Mouse (Mus musculus): ENCODE results near the gene Tspan14.
A peak's percentile ranks its signal among the peaks of the same experiment; 100 is the strongest.

The Tspan14 gene

GRCm38 (mm10) chr14:40917632-40918031 lies 49.0 kb downstream of the Tspan14 start:
- DNase-seq (ENCODE audit: low spot score in 2 of 2): peak; percentile 80 to 96

DNA sequence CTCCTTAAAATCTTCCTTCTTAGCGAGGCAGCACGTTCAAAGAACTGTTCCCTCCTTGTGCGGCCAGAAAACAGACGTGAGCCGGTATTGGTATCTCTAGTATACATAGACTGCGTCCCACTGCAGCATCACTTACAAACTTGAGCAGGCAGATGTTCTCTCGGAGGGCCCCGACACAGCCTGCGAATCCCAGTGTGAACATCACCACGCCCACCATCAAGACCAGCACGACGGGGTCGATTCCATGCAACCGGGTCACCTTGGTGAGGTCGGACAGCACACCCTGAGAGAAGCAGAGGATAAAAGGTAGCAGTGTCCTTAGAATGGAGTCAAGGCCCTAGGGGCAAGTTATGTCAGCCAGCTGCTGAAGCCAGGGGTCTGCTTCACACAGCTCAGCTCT lies 49.9 kb downstream of the Tspan14 start:
- no peak for DNase-seq (ENCODE audit: low spot score in 2 of 2)

- DNase-seq (ENCODE audit: low spot score in 2 of 2): no peak
These were observed 50.8 kb downstream of the Tspan14 start for GRCm38 (mm10) chr14:40915838-40916237.

DNA sequence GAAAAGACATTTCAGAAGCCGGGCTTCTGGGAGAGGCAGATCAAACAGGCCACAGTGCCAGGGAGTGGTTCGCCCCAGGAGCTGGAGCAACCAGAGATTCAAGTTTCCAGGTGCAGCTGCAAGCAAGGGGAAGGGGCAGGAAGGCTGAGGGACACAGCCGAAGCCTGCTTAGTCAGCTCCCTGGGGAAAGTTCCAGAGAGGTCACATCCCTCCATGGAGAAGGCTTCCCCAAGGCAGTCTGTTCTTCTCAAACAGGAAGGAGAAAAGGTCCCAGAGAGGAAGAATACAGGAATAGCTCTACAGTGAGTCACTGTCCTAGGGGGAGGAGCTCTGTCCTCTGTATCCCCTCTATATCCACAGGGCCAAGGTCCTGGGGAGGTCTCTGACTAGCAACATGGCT lies 51.9 kb downstream of the Tspan14 start:
- no peak for DNase-seq (ENCODE audit: low spot score in 2 of 2)

DNA sequence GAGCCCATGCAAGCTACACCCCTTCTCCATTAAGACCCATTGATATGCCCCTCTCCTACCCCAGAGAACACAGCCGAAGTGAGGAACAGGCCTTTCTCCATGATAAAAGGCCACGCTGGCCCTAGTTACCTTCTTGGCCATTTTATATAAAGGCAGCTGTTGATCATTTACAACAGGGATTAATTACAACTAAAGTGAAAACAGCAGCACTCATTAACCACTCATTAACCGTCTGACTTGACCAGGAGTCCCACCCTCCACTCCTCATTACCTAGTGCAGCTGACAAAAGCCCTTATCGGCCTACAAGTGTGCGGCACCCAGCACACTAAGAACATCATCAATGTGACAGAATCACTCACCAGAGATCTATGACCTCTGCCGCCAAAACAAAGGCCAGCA lies 52.9 kb downstream of the Tspan14 start:
- DNase-seq (ENCODE audit: low spot score in 2 of 2): no peak

- DNase-seq (ENCODE audit: low spot score in 2 of 2): no peak
These were observed 55.1 kb downstream of the Tspan14 start for GRCm38 (mm10) chr14:40911529-40911928.

GRCm38 (mm10) chr14:40908763-40909162 lies 57.8 kb downstream of the Tspan14 start:
- no peak for DNase-seq (ENCODE audit: low spot score in 2 of 2)

GRCm38 (mm10) chr14:40906770-40907169 lies 59.8 kb downstream of the Tspan14 start:
- no peak for DNase-seq (ENCODE audit: low spot score in 2 of 2)

- DNase-seq (ENCODE audit: low spot score in 2 of 2): no peak
These were observed 60.8 kb downstream of the Tspan14 start for GRCm38 (mm10) chr14:40905813-40906212.

- DNase-seq (ENCODE audit: low spot score in 2 of 2): no peak
These were observed 64.1 kb downstream of the Tspan14 start for GRCm38 (mm10) chr14:40902307-40903055.

GRCm38 (mm10) chr14:40900267-40900666 lies 66.3 kb downstream of the Tspan14 start:
- no peak for DNase-seq (ENCODE audit: low spot score in 2 of 2)

GRCm38 (mm10) chr14:40897916-40898315 lies 68.7 kb downstream of the Tspan14 start:
- DNase-seq (ENCODE audit: low spot score in 2 of 2): no peak

GRCm38 (mm10) chr14:40895681-40896080 lies 70.9 kb downstream of the Tspan14 start:
- no peak for DNase-seq (ENCODE audit: low spot score in 2 of 2)

- peak; percentile 72 to 76 for DNase-seq (ENCODE audit: low spot score in 2 of 2)
These were observed 71.9 kb downstream of the Tspan14 start for GRCm38 (mm10) chr14:40894576-40895247.

DNA sequence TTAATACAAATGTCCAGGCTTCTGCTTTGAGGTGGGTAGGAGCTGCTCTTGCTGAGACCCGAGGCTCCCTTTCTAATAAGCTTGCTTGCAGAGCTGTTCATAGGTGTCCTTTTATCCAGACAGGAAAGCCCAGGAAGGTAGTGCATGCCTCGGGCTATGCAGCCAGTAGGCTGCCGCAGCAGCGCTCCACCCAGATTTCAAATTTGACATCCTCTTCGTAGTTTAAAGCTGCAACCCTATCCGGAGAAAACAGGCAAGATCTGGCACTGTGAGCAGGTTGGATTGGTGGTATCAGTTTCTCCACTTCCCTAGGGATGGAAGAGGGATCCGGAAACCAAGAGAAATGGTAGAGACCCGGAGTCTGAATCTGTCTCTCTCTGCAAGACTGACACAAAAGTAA lies 72.7 kb downstream of the Tspan14 start:
- no peak for DNase-seq (ENCODE audit: low spot score in 2 of 2)

DNA sequence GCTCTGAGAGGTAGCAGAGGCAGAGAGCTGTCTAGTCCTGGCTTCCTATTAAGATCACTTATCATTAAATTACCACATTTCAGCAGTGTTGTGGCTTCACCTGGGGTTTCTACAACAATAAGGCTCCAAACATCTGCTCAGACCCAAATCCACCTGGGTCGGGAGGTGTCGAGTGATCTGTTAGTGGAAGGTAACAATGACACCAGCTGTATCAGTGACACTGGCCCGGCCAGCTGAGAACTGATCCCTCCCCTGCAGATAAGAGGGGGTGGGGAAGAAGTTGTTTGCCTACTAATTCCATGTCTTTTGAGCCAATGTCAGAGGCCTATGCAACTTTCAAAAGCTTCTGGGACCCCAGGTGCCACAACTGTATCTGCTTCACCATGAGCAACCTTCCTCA lies 73.4 kb downstream of the Tspan14 start, which contains the start of gene Sh2d4b:
Gene Sh2d4b (minus strand): TSS at position 71 of the 400 bp plus-strand sequence.
- no peak for DNase-seq (ENCODE audit: low spot score in 2 of 2)

DNA sequence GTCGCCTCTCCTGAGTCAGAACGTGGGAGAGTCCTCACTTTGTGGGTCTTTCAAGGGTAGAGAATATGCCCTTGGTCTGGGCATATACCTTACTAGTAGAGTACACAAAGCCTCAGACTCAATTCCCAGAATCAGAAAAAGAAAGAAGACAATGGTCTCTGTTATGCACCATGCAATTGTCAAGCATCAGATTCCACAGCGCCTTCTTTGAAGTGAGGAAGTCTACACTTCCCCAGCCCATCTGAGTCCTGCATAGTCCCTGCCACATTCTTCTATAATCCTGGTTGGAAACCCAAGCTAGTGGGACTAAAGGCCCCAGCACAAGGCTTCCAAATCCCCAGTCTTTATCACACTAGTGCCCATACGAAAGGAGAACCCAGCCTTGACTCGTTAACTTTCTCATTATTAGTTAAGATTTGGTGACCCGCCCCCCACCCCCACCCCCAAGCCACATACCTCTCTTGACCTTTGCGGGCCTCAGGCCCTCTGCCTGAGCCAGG lies 74.2 kb downstream of the Tspan14 start:
- DNase-seq (ENCODE audit: low spot score in 2 of 2): no peak

DNA sequence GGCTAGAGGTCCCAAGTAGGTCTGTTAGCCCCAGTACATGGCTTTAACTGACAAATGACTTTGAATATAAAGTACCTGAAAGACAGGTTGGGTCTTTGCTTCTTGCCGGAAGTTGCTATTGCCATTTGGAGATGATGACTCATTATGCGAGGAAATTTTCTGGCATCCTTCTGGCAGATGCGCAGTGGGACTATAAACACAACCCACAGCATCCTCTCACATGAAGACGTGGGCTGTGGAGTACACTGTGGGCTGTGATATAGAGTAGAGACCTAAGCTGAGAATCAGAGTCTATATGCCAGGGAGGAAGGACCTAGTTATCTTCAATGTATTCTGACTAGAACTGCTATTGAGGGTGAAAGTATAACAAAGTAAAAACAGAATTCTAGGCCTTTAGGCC lies 75.1 kb downstream of the Tspan14 start:
- no peak for DNase-seq (ENCODE audit: low spot score in 2 of 2)

DNA sequence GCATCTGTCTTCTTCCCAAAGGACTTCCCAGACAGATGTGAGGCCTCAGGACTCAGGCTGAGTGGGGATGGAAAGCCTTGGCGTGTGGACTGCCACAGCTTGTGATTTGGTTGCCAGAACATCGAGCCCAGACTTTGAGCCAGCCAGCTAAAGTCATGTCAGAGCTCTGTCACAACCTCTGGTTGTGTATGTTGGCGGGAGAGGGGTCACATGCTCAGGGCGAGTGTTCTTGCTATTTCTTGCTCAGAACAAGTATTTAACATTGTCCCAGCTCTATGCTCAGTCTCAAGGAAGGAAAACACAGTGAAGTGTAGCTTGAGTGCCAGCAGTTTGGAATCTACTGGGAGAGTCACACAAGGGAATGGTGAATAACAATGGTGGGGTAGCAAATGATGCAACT lies 76.9 kb downstream of the Tspan14 start:
- DNase-seq (ENCODE audit: low spot score in 2 of 2): no peak

DNA sequence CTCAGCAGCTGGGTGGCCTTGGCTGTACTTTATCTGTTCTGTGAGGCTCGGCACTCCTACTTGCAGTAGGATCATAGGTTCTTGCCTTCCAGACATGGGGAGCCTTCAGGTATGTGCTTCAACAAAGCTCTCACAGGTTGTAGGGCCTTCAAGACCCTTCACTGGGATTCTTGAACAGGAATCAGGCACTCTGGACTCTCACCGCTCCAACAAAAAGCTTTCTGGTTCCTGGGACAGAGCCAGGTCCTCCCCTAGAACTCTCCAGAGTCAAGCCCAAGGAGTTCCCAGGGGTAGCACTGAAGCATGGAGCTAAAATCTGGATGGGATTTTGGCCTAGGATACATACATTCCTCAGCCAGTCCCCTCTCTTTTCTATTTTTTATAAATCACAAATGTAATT lies 77.4 kb downstream of the Tspan14 start:
- DNase-seq (ENCODE audit: low spot score in 2 of 2): no peak

DNA sequence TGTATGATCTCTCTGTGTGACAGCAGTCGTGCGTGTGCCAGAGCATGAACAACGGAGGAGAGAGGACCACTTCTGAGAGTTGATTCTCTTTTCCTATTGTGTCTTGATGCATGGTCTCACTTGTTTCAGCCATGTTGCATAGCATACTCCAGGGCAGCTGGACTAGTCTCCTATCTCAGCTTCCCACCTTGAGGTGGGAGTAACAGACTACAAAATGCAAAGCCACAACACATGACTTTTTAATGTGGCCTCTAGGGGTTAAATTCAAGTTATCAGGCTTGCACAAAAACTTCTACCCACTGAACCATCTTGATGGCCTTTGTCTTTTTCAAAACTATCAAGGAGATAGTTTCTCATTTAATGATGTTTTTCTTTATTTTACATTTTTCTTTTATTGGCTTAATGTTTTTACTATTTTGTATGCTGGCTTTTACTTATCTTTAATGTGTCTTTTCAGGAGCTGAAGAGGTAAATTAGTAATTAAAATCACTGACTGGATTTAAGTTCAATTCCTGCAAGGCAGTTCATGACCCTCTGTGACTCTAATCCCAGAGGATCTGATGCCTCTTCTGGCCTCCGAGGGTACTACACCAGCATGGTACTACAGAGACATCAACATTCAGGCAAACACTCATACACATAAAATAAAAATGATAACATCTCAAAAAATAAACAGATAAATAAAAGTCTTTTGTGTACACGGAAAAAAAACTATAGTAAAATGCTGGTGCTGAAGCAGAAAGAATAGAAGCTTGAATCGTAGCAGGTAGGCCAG lies 80.0 kb downstream of the Tspan14 start:
- DNase-seq (ENCODE audit: low spot score in 2 of 2): no peak

- no peak for DNase-seq (ENCODE audit: low spot score in 2 of 2)
These were observed 80.9 kb downstream of the Tspan14 start for GRCm38 (mm10) chr14:40885752-40886151.
